Mouse (Mus musculus) testis, adult 2 months (tissue): ENCODE data around the gene Nfx1.

Experiments
- CTCF ChIP-seq: fragments of 200-500 bp; IDR thresholded peaks from 2 replicates; pipeline ENCODE4 v1.5.1; 2012; ENCODE audit warnings: low read depth, mild to moderate bottlenecking, inconsistent platforms, low read length, moderate library complexity; ENCODE audit not compliant: control insufficient read depth, insufficient read depth, insufficient replicate concordance
- POLR2A ChIP-seq: fragments of 200-500 bp; IDR thresholded peaks from 2 replicates; pipeline ENCODE4 v1.6.1; 2012; ENCODE audit warnings: low read depth, mild to moderate bottlenecking, inconsistent platforms, low read length, moderate library complexity; ENCODE audit not compliant: control insufficient read depth

- no peak for TF ChIP-seq CTCF
- TF ChIP-seq POLR2A: no peak
Measured at GRCm38 (mm10) chr4:40933694-40934093, 37.0 kb upstream of the Nfx1 start.
